Mouse (Mus musculus) hindbrain, embryonic 13.5 days (tissue): ENCODE data around the gene Stx1b. TPM values are rescaled to one million over a fixed set of nuclear protein-coding genes. Genes with fewer than 3 reads are reported as not detected.
"Not testable (repeated sequence)": the region's sequence is repeated elsewhere in the genome, so short reads cannot be mapped to it uniquely, and the experiment has no call there.

Source experiments
- ATAC-seq: fragments of 200-750 bp; cut with Nextera tagmentation; 2 replicates; pipeline ENCODE4 v1.8.0; 2017; ENCODE audit warnings: moderate TSS enrichment; ENCODE audit not compliant: low FRiP score
- H3K27ac ChIP-seq: fragments of 300-500 bp; sonication (generic); 2 replicates; pipeline ENCODE4 v1.5.1; 2015; ENCODE audit warnings: inconsistent platforms, mild to moderate bottlenecking, moderate library complexity
- H3K27me3 ChIP-seq: fragments of 300-500 bp; sonication (generic); 2 replicates; pipeline ENCODE4 v1.6.1; 2015; ENCODE audit warnings: mild to moderate bottlenecking, inconsistent platforms
- H3K36me3 ChIP-seq: fragments of 300-500 bp; sonication (generic); 2 replicates; pipeline ENCODE4 v1.6.1; 2015; ENCODE audit warnings: mild to moderate bottlenecking, inconsistent platforms
- H3K4me1 ChIP-seq: fragments of 300-500 bp; sonication (generic); replicated peaks from 2 replicates; pipeline ENCODE4 v1.6.1; 2015; ENCODE audit warnings: inconsistent platforms
- H3K4me2 ChIP-seq: fragments of 300-500 bp; sonication (generic); 2 replicates; pipeline ENCODE4 v1.6.1; 2015; ENCODE audit warnings: inconsistent platforms, mild to moderate bottlenecking, moderate library complexity
- H3K4me3 ChIP-seq: fragments of 300-500 bp; sonication (generic); 2 replicates; pipeline ENCODE4 v1.5.1; 2015; ENCODE audit warnings: mild to moderate bottlenecking, inconsistent platforms
- H3K9ac ChIP-seq: fragments of 300-500 bp; sonication (generic); 2 replicates; pipeline ENCODE4 v1.6.1; 2015; ENCODE audit warnings: mild to moderate bottlenecking, inconsistent platforms
- H3K9me3 ChIP-seq: fragments of 300-500 bp; sonication (generic); 2 replicates; pipeline ENCODE4 v1.6.1; 2016; ENCODE audit warnings: inconsistent platforms
- WGBS: fragments of 180-500 bp; shearing (Covaris S2); methylation state at CpG from one replicate; pipeline ENCODE4 v1.1.7; 2015; 5-methylcytosine and 5-hydroxymethylcytosine counted together
- polyA plus RNA-seq: library from polyadenylated mRNA; unstranded; fragments of >200 nt; fragmentation: Nextera tagmentation; extraction: Ambion mirVana; gene quantifications from 2 replicates; pipeline ENCODE4 v1.2.1, GENCODE M21; 2015

The Stx1b gene
- polyA plus RNA-seq, 1 experiment from 2014 or later = 38.7 TPM

GRCm38 (mm10) chr7:127840886-127841285 lies 16.5 kb upstream of the Stx1b start:
- Histone ChIP-seq H3K9me3 (no peaks in the 10 kb centered on the region), H3K27ac (peak overlapping the region; percentile 93), H3K9ac (peak overlapping the region; percentile 76), H3K4me3 (peak overlapping the region; percentile 68), H3K4me1 (peaks cover 15% of the 10 kb centered on the region), H3K4me2 (peak overlapping the region; percentile 99), H3K27me3 (0 out of 2 replicates have a peak, but pooled peaks cover 3% of the 10 kb centered on the region), H3K36me3 (no peaks in the 10 kb centered on the region)
- peak; percentile 31 for ATAC-seq
- WGBS = 4% methylated on average over 15 of the region's 15 CpGs

- ATAC-seq, H3K9me3 ChIP-seq, H3K27ac ChIP-seq, H3K27me3 ChIP-seq, H3K36me3 ChIP-seq, H3K4me3 ChIP-seq, H3K9ac ChIP-seq: not testable (repeated sequence)
- WGBS = 76% methylated on average over 2 of the region's 2 CpGs
- Histone ChIP-seq H3K4me1 (peaks cover 15% of the 10 kb centered on the region), H3K4me2 (peak overlapping the region; percentile 99; the same call in 1 of the 2 replicates)
Measured at GRCm38 (mm10) chr7:127840031-127840430, 15.7 kb upstream of the Stx1b start.

DNA sequence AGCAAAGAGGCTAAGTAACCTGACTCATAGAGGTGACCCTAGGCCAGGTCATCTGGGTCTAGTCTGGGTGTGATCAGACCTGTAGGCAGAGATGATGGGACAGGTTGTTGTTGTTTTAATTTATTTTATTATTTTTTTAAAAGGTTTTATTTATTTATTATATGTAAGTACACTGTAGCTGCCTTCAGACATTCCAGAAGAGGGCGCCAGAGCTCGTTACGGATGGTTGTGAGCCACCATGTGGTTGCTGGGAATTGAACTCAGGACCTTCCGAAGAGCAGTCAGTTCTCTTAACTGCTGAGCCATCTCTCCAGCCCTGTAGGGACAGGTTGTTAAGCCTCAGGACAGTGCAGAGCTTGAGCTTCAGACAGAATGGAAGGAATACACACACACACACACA lies 13.5 kb upstream of the Stx1b start:
- not testable (repeated sequence) for H3K9me3 ChIP-seq, H3K27ac ChIP-seq, H3K4me2 ChIP-seq, H3K36me3 ChIP-seq, H3K4me3 ChIP-seq, ATAC-seq, H3K27me3 ChIP-seq, H3K9ac ChIP-seq
- peaks cover 14% of the 10 kb centered on the region for H3K4me1 ChIP-seq
- 82% methylated on average over 4 of the region's 4 CpGs for WGBS

DNA sequence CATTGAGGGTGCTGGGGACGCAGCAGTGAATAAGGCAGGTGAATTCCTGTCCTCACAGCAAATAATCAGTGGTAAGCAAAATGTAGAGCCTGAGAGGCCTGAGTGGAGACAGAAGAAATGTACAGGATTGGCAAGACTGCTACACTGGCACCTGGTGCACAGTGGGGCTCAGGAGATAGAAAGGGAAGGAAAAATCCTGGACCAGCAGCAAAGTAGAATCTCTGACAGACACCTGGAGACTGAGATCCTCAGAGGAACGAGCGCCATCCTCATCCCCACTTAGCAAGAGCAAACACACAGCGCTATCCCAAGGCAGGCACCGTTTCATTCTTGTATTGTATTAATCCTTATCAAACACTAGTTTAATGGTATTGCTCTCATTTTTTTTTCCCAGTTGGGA lies 13.1 kb upstream of the Stx1b start:
- ATAC-seq = no peak
- Histone ChIP-seq H3K4me2 (no peak overlapping the region), H3K27ac (no peak overlapping the region)

GRCm38 (mm10) chr7:127835550-127835949 lies 11.2 kb upstream of the Stx1b start:
- ATAC-seq = no peak
- Histone ChIP-seq H3K27ac (no peak overlapping the region), H3K36me3 (no peaks in the 10 kb centered on the region), H3K4me1 (peaks cover 3% of the 10 kb centered on the region; the same call in 1 of the 2 replicates), H3K4me3 (no peak overlapping the region), H3K27me3 (0 out of 2 replicates have a peak, but pooled peaks cover 3% of the 10 kb centered on the region), H3K4me2 (no peak overlapping the region), H3K9ac (no peak overlapping the region), H3K9me3 (no peaks in the 10 kb centered on the region)
- WGBS = 85% methylated on average over 2 of the region's 2 CpGs

More for the DNA sequence above, 13.1 kb upstream of the Stx1b start:
- no peaks in the 10 kb centered on the region for H3K9me3 ChIP-seq
- H3K36me3 ChIP-seq = no peaks in the 10 kb centered on the region
- H3K4me1 ChIP-seq = peaks cover 9% of the 10 kb centered on the region
- H3K9ac ChIP-seq = no peak overlapping the region
- 0 out of 2 replicates have a peak, but pooled peaks cover 3% of the 10 kb centered on the region for H3K27me3 ChIP-seq
- no peak overlapping the region for H3K4me3 ChIP-seq
- 93% methylated on average over 5 of the region's 5 CpGs for WGBS

DNA sequence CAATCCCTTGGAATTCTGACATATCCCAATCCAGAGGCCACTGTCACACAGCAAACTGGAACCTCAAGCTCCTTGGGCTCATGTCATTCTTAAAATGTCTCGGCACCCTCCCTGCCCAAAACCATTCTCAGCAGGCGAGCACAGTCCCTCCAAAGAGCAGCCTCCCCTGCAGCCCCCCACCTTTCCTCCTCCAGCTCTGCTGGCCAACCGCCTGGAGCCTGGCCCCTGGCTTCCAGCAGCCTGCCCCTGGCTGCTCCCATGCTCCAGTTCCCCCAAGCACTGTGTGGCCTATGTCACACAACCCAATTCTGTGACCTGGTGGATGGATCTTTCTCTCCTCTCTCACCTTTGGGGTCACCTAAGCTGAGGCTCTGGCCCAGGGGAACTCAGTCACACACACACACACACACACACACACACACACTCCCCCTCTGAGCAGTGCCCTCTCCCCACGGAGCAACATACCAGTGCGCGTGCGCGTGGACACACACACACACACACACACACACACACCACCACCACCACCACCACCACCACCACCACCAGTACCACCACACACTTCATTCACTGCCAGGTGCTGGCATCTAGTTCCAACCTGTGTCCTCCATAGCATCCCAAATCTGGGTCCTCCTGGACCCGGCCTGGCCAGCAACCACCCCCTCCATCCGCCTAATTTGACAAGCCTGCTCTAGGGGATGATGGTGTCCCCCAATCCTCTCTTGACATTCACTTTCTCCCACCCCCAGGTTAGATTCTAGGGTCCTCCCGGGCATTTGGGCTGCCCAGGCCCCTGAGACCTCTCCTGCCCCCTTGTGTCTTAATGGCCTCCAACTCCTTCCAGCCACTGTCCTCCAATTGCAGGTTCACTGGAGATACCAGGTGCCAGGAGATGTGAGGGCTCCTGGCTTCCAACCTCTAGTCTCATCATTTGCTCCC lies 845 bp downstream of the Stx1b start:
- Histone ChIP-seq H3K9me3 (no peaks in the 10 kb centered on the region), H3K36me3 (0 out of 2 replicates have a peak, but pooled peaks cover 1% of the 10 kb centered on the region), H3K9ac (peak overlapping the region; percentile 91), H3K4me3 (peak overlapping the region; percentile 72), H3K27me3 (no peaks in the 10 kb centered on the region), H3K4me2 (peak overlapping the region; percentile 80), H3K4me1 (peaks cover 43% of the 10 kb centered on the region), H3K27ac (peak overlapping the region; percentile 92)
- 62% methylated on average over 11 of the region's 11 CpGs for WGBS
- ATAC-seq = peak; percentile 21

DNA sequence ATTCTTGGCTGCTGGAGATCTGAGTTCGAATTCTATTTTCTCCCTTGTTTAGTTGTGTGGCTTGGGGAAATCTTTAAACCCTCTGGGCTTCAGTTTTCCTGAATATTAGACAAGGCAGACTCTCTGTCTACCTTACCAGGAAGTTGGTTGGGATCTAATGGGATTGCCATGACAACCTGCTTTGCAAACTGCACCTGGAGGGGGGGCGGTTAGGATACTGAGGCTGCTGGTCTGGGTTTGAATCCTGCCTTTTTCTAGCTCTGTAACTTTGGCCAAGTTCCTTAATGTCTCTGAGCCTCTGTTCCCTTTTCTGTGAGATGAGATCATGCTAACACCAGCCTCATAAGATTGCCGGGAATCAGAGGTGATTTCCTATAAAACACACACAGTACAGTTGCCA lies 1.9 kb downstream of the Stx1b start:
- Histone ChIP-seq H3K4me3 (peak overlapping the region; percentile 72; the same call in 1 of the 2 replicates), H3K9me3 (no peaks in the 10 kb centered on the region)
- 90% methylated on average over 3 of the region's 3 CpGs for WGBS

DNA sequence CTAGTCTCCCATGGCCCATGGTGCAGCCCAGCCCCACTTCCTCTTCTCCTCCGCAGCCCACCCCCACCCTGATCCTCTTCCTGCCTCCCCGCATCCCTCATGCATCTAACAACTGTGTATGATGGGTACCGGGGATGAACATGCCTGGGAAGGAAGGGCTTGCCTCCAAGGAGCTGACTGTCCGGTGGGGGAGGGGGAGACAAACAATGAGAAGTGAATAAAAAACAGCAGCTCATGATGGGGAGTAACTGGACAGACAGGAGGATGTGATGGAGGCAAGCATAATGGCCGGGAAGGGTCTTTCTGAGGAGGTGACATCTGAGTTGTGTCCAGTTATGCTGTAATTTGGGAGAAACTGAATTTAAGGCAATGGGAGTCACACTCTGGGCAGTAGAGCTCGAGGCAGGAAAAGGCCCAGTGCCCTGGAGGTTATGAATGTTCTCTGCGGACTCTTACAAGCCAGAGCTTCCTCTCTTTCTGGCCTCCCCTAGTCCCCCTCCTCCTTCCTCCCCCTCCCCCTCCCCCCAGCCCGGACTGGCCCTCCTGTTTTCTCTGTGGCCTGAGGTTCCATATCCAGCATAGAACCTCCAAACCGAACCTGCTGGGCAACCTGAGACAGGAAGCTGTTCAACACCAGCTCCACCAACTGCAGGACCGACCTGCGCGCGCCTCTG lies 3.4 kb downstream of the Stx1b start:
- 71% methylated on average over 13 of the region's 13 CpGs for WGBS

More for the DNA sequence above, 1.9 kb downstream of the Stx1b start:
- peaks cover 10% of the 10 kb centered on the region for H3K36me3 ChIP-seq
- 0 out of 2 replicates have a peak overlapping the region, but pooled peaks have one; percentile 24 for H3K27ac ChIP-seq
- ATAC-seq = no peak
- H3K27me3 ChIP-seq = no peaks in the 10 kb centered on the region
- H3K4me1 ChIP-seq = peaks cover 43% of the 10 kb centered on the region
- H3K9ac ChIP-seq = no peak overlapping the region
- peak overlapping the region; percentile 80; the same call in 1 of the 2 replicates for H3K4me2 ChIP-seq

DNA sequence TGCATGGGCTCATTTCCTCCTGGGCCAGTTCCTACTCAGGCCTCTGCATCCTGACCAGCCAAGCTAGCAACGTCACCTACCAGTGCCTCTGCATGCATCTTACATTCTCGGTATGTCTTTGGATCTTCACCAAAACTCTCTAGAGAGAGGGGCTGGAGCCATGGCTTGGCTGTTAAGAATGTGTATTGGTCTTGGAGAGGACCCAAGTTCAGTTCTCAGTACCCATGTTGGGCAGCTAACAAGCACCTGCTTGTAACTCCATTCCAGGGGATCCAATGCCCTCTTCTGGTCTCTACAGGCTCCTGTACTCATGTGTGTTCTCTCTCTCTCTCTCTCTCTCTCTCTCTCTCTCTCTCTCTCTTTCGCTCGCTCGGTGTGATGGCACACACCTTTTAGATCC lies 6.6 kb downstream of the Stx1b start:
- Histone ChIP-seq H3K9me3 (no peaks in the 10 kb centered on the region), H3K27ac (no peak overlapping the region), H3K4me3 (no peak overlapping the region), H3K36me3 (peaks cover 38% of the 10 kb centered on the region), H3K4me1 (peaks cover 31% of the 10 kb centered on the region), H3K9ac (no peak overlapping the region), H3K4me2 (no peak overlapping the region), H3K27me3 (no peaks in the 10 kb centered on the region)
- ATAC-seq = no peak
- WGBS = 96% methylated on average over 5 of the region's 5 CpGs

More for the DNA sequence above, 3.4 kb downstream of the Stx1b start:
- no peak for ATAC-seq
- Histone ChIP-seq H3K27ac (peak overlapping the region; percentile 44; the same call in 1 of the 2 replicates), H3K9ac (no peak overlapping the region; the same call in 1 of the 2 replicates), H3K4me3 (no peak overlapping the region), H3K27me3 (no peaks in the 10 kb centered on the region), H3K4me1 (peaks cover 49% of the 10 kb centered on the region), H3K4me2 (no peak overlapping the region), H3K36me3 (peaks cover 12% of the 10 kb centered on the region), H3K9me3 (no peaks in the 10 kb centered on the region)

DNA sequence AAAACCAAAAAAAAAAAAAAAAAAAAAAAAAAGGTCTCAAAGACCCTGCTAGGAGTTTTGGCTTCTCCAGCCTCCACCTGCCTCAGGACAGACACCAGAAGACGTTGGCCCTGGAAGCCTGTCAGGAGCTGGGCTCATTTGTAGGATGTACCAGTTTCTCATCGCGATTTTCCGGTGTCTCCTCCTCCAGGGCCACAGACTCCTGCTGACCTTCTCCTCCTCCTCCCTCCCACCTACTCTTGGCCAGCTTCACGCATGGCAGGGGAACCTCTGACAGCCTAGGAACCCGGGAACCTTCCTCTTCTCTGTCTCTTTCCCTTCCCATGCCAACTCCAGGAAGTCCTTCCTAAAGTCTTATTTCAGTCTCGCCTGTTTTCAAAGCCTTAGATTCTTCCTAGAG lies 7.3 kb downstream of the Stx1b start:
- Histone ChIP-seq H3K27me3 (no peaks in the 10 kb centered on the region), H3K9ac (no peak overlapping the region), H3K4me1 (peaks cover 24% of the 10 kb centered on the region), H3K27ac (no peak overlapping the region), H3K4me3 (no peak overlapping the region), H3K36me3 (peaks cover 46% of the 10 kb centered on the region), H3K9me3 (no peaks in the 10 kb centered on the region), H3K4me2 (no peak overlapping the region)
- 80% methylated on average over 7 of the region's 7 CpGs for WGBS
- no peak for ATAC-seq

DNA sequence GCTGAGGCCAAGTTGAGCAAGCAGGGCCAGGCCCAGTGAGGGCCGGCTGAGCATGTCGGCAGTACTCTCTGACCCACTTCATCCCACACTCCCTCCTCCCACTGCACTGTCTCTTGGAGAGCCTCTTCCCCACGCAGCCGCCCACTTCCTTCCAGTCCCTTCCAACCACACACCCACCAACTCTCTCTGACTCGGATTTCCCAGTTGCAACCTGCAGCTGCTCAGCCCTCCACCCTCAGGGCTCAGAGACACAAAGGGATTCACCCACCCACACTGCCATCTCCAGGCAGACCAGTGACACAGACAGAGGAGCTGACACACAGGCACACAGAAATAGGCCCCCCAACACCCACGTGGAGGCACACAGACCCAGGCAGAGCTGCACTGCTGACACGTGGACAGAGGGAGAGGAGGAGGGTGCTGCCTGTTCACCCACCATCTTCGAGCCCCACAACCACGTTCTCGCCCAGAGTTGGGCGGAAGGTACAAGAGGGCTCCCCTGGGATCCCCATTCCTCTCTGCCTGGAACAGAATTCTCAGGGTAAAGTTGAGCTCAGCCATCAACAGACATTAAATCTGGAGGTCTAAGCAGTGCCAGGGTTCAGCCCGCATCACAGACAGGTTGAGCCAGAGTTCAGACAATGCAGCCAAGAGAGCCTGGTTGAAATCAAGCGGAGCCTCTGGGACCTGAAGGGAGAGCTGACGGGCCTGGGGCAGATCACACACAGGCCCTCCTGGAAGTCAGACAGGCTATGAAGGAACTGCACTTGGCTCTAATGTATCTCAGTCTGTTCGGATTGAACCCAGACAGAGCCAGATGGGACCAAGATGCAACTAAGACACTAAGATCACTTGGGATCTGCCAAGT lies 8.2 kb downstream of the Stx1b start:
- 68% methylated on average over 15 of the region's 15 CpGs for WGBS
- H3K27me3 ChIP-seq = no peaks in the 10 kb centered on the region
- ATAC-seq = no peak
- no peak overlapping the region for H3K27ac ChIP-seq
- peaks cover 52% of the 10 kb centered on the region for H3K36me3 ChIP-seq
- H3K4me1 ChIP-seq = peaks cover 15% of the 10 kb centered on the region
- peak overlapping the region; percentile 43 for H3K9ac ChIP-seq
- H3K9me3 ChIP-seq = no peaks in the 10 kb centered on the region
- no peak overlapping the region for H3K4me2 ChIP-seq
- no peak overlapping the region for H3K4me3 ChIP-seq
